Mouse (Mus musculus): ENCODE measurements around the gene Kcnc3. TPM values are rescaled to one million over a fixed set of nuclear protein-coding genes. Genes with fewer than 3 reads are reported as not detected.

The Kcnc3 gene
- polyA plus RNA-seq, 1 experiment from 2014 or later, result 1.7 TPM

DNA sequence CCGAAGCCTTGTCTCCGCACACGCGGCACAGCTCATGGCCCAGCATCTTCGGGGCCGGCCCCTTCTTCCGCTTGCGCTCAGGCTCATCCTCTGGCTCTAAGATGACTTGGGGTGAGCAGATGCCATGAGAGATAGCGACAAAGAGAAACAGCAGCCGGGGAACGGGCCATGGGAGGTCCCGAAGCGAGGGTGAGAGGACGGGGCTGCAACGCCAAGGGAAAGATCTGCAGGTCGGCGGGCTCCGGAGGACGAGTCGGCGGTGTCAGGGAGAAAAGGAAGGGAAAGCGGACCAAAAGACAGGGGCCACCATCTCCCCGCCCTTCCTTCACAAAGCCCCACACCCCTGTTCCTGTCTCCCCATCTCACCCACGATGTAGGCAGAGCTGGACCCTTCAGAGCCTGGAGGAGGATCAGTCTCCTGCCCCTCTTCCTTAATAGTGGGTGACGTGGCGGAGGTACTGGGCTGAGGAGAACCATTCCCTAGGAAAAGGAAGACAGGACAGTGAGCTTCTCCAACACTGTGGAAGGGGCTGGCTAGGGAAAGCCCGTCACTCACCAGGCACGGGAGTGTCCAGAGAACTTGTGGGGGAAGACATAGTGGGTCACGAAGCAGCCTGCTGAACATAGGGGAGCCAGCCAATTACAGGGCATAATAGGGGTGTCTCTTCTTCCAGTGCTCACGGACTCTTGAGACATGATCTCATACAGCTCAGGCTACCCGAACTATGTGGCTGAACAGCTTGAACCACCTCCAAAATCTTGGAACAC lies 38.1 kb upstream of the Kcnc3 start:
- peaks cover 29% of the 10 kb centered on the region for H3K36me3 ChIP-seq (replicated peaks)

DNA sequence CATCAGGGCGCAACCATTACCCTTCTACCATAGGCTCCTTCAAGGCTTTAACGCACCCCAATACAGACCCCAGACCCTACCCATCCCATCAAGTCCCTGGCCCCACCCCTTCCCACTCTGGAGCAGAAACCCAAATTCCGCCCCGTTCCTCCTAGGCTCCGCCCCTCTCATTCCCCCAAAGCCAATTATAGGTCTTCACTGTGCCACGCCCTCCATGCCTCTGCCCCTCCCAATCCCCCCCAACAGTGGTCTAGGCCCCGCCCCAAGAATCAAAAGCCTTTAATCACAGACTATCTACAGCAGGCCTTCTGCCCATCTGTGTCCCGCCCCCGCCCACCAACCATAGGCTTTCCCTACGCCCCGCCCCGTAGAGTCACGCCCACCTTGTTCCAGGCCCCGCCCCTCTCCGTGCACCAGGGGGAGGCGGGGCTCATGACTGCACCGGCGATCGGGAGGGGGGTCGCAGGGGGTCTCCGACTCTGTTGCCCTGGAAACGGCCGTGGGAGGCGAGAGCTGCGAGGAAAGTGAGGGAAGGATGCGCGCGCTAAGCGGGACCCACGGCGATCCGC lies 37.2 kb upstream of the Kcnc3 start:
- H3K27ac ChIP-seq, result peak overlapping the region; percentile 93

More for the DNA sequence above, 38.1 kb upstream of the Kcnc3 start:
- Histone ChIP-seq H3K9ac (no peak overlapping the region), H3K27ac (no peak overlapping the region; the same call in 1 of the 2 replicates), H3K27me3 (peaks cover 4% of the 10 kb centered on the region; the same call in 1 of the 2 replicates), H3K4me2 (peak overlapping the region; percentile 69), H3K9me3 (no peaks in the 10 kb centered on the region), H3K4me1 (peaks cover 21% of the 10 kb centered on the region), H3K4me3 (replicated peaks) (peak overlapping the region; percentile 88)
- no peak for ATAC-seq (ENCODE audit: low FRiP score)
- 86% methylated on average over 31 of the region's 31 CpGs for WGBS

GRCm38 (mm10) chr7:44553826-44554225 lies 36.6 kb upstream of the Kcnc3 start, which contains the start of gene Nr1h2:
Gene Nr1h2 (minus strand): TSS chr7:44553951.
- peak within 1 kb of the TSS; percentile 59; the same call in 1 of the 2 replicates for H3K9ac ChIP-seq
- H3K4me1 ChIP-seq, result peaks cover 12% of the 10 kb centered on the region
- H3K4me3 ChIP-seq (replicated peaks), result peak within 1 kb of the TSS; percentile 88
- peak within 1 kb of the TSS; percentile 93 for H3K27ac ChIP-seq
- H3K36me3 ChIP-seq (replicated peaks), result peaks cover 29% of the 10 kb centered on the region
- H3K9me3 ChIP-seq, result no peaks in the 10 kb centered on the region
- under 1% methylated on average over 22 of the region's 22 CpGs for whole genome bisulfite sequencing
- peak within 1 kb of the TSS; percentile 69 for H3K4me2 ChIP-seq
- H3K27me3 ChIP-seq, result peaks cover 4% of the 10 kb centered on the region; the same call in 1 of the 2 replicates
- peak; percentile 82 for ATAC-seq (ENCODE audit: low FRiP score)

More for the DNA sequence above, 37.2 kb upstream of the Kcnc3 start:
- Histone ChIP-seq H3K4me3 (replicated peaks) (peak overlapping the region; percentile 88), H3K36me3 (replicated peaks) (peaks cover 29% of the 10 kb centered on the region), H3K9me3 (no peaks in the 10 kb centered on the region), H3K9ac (peak overlapping the region; percentile 59; the same call in 1 of the 2 replicates), H3K27me3 (peaks cover 4% of the 10 kb centered on the region; the same call in 1 of the 2 replicates), H3K4me2 (peak overlapping the region; percentile 69), H3K4me1 (peaks cover 12% of the 10 kb centered on the region)
- peak; percentile 77 for ATAC-seq (ENCODE audit: low FRiP score)
- 1% methylated on average over 25 of the region's 32 CpGs for WGBS

GRCm38 (mm10) chr7:44557629-44558028 lies 32.8 kb upstream of the Kcnc3 start:
- H3K4me1 ChIP-seq, result peaks cover 9% of the 10 kb centered on the region
- 76% methylated on average over 2 of the region's 2 CpGs for WGBS
- no peak overlapping the region for H3K4me3 ChIP-seq (replicated peaks)
- no peak overlapping the region for H3K27ac ChIP-seq
- H3K4me2 ChIP-seq, result no peak overlapping the region
- ATAC-seq (ENCODE audit: low FRiP score), result no peak
- H3K36me3 ChIP-seq (replicated peaks), result no peaks in the 10 kb centered on the region
- H3K9me3 ChIP-seq, result no peaks in the 10 kb centered on the region
- H3K9ac ChIP-seq, result no peak overlapping the region
- H3K27me3 ChIP-seq, result peaks cover 8% of the 10 kb centered on the region

DNA sequence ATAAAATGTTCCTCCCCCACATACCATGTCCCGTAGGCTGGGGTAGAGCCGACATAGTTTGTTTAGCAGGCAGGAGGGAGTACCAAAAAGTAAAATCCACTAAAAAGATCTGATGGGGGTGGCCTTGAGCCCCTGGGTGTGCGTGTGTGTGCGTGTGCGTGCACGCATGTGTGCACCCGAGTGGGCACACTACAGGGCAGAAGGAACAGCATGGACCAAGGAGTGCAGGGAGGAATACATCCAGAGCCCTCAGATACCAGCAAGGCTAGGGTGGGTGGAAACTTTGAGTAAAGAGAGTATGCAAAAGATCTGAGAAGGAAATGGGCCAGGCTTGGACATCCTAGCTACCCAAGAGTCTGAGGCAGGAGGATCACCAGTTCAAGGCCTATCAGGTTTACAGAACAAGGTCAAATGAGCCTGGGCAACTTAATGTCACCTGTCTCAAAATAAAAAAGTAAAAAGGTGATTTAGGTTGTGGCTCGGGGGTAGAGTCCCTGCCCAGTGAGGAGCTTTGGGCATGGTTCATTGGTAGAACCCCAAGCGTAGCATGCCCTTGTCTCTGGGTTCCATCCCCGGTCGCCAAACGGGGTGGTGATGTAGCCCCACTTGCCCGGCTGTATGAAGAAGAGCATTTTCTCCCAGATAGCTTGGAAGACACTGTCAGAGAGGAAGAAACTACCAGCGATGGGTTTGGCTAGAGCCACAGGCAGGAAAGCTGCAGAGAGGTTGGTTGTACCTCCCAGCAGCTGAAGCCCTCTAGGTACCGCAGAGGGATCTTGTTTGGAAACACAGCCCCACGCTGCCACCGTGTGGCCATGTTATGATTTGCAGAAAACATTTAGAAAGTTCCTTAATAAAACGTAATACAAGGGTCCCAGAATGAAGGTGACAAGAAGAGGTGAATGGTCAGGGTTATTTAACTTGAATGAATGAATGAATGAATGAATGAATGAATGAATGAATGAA lies 29.7 kb upstream of the Kcnc3 start:
- H3K36me3 ChIP-seq (replicated peaks), result no peaks in the 10 kb centered on the region
- 56% methylated on average over 18 of the region's 18 CpGs for WGBS
- no peaks in the 10 kb centered on the region for H3K9me3 ChIP-seq
- no peak overlapping the region for H3K27ac ChIP-seq
- H3K27me3 ChIP-seq, result peaks cover 12% of the 10 kb centered on the region; the same call in 1 of the 2 replicates
- H3K9ac ChIP-seq, result no peak overlapping the region
- no peak overlapping the region for H3K4me2 ChIP-seq
- no peak overlapping the region for H3K4me3 ChIP-seq (replicated peaks)
- no peaks in the 10 kb centered on the region for H3K4me1 ChIP-seq
- peak; percentile 55; the same call in 1 of the 2 replicates for ATAC-seq (ENCODE audit: low FRiP score)

DNA sequence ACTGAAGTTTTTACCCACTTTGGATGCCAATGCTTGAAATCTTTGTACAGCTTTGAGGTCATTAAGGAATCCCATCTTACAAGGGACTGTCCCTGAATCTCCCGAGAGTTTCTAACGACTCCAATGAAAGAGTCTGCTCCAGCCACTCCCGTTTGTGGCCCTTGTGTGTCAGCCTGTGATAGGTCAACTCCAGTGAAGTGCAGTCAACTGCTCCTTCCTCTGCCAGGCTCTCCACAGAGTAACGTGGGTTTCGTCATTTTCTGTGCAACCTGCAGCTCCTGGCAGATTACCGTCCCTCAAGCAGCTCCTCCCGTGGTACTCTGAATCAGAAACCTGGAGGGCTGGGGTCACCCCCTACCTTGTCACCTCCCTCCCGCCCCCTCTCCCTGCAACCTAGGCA lies 27.2 kb upstream of the Kcnc3 start:
- H3K4me1 ChIP-seq, result no peaks in the 10 kb centered on the region
- 50% methylated on average over 8 of the region's 8 CpGs for WGBS
- H3K9ac ChIP-seq, result no peak overlapping the region
- no peak overlapping the region for H3K4me2 ChIP-seq
- no peak overlapping the region for H3K27ac ChIP-seq
- ATAC-seq (ENCODE audit: low FRiP score), result no peak
- no peak overlapping the region for H3K4me3 ChIP-seq (replicated peaks)
- H3K36me3 ChIP-seq (replicated peaks), result no peaks in the 10 kb centered on the region
- no peaks in the 10 kb centered on the region for H3K9me3 ChIP-seq
- peaks cover 17% of the 10 kb centered on the region; the same call in 1 of the 2 replicates for H3K27me3 ChIP-seq

- WGBS, result 87% methylated on average over 10 of the region's 10 CpGs
- no peaks in the 10 kb centered on the region for H3K36me3 ChIP-seq (replicated peaks)
- H3K4me3 ChIP-seq (replicated peaks), result no peak overlapping the region
- H3K9me3 ChIP-seq, result no peaks in the 10 kb centered on the region
- H3K4me1 ChIP-seq, result no peaks in the 10 kb centered on the region
- no peak overlapping the region for H3K9ac ChIP-seq
- H3K4me2 ChIP-seq, result no peak overlapping the region
- H3K27ac ChIP-seq, result no peak overlapping the region
- H3K27me3 ChIP-seq, result peaks cover 17% of the 10 kb centered on the region; the same call in 1 of the 2 replicates
- no peak for ATAC-seq (ENCODE audit: low FRiP score)
Measured at GRCm38 (mm10) chr7:44564486-44564885, 26.0 kb upstream of the Kcnc3 start.

DNA sequence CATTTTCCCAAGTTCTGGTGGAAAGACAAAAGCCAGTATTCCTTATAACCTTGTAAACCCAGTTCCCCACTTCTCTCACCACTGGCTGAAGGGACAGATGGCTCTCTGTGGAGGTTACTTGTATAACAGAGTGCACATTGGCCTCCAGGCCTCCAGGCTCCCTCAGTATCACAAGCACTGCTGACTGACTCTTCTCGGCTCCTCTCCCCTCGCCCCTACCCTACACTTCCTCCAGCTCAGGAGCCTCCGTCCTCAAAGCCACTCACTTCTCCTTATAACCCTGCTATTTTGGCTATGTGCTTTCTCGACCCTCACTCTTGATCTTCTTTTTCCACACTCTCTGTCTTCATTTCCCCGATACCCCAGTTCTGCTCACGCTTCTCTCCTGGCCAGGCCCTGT lies 25.1 kb upstream of the Kcnc3 start:
- no peak overlapping the region for H3K9ac ChIP-seq
- H3K27ac ChIP-seq, result no peak overlapping the region
- H3K9me3 ChIP-seq, result no peaks in the 10 kb centered on the region
- WGBS, result 74% methylated on average over 6 of the region's 6 CpGs
- ATAC-seq (ENCODE audit: low FRiP score), result no peak
- H3K36me3 ChIP-seq (replicated peaks), result no peaks in the 10 kb centered on the region
- no peaks in the 10 kb centered on the region for H3K4me1 ChIP-seq
- no peak overlapping the region for H3K4me3 ChIP-seq (replicated peaks)
- peaks cover 14% of the 10 kb centered on the region; the same call in 1 of the 2 replicates for H3K27me3 ChIP-seq
- H3K4me2 ChIP-seq, result no peak overlapping the region

- Histone ChIP-seq H3K4me3 (replicated peaks) (no peak overlapping the region), H3K4me2 (no peak overlapping the region), H3K27me3 (peaks cover 13% of the 10 kb centered on the region; the same call in 1 of the 2 replicates), H3K4me1 (0 out of 2 replicates have a peak, but pooled peaks cover 5% of the 10 kb centered on the region), H3K9ac (no peak overlapping the region), H3K9me3 (no peaks in the 10 kb centered on the region), H3K36me3 (replicated peaks) (no peaks in the 10 kb centered on the region), H3K27ac (no peak overlapping the region)
- no peak for ATAC-seq (ENCODE audit: low FRiP score)
- WGBS, result 81% methylated on average over 9 of the region's 9 CpGs
Measured at GRCm38 (mm10) chr7:44568803-44569202, 21.7 kb upstream of the Kcnc3 start.

DNA sequence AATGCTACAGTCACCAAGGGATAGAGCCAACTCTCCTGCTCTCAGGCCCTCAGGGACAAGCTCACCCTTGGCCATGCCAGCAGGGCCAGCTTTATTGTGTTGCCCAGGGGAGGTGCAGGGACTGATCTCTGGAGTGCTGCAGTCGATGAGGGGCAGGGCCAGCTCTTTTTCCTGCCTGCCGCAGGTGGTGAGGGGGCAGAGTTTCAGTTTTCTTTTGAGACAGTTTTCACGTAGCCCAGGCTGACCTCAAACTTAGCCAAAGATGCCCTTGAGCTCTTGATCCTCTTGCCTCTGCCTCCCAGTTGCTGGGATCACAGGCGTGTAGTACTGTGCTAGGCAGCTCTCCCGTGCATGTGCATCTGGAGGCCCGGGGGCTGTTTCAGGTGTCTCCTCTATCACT lies 19.5 kb upstream of the Kcnc3 start:
- 0 out of 2 replicates have a peak, but pooled peaks cover 5% of the 10 kb centered on the region for H3K4me1 ChIP-seq
- ATAC-seq (ENCODE audit: low FRiP score), result no peak
- H3K36me3 ChIP-seq (replicated peaks), result no peaks in the 10 kb centered on the region
- no peak overlapping the region for H3K4me3 ChIP-seq (replicated peaks)
- no peaks in the 10 kb centered on the region for H3K9me3 ChIP-seq
- peaks cover 4% of the 10 kb centered on the region; the same call in 1 of the 2 replicates for H3K27me3 ChIP-seq
- no peak overlapping the region for H3K27ac ChIP-seq
- 87% methylated on average over 6 of the region's 6 CpGs for WGBS
- no peak overlapping the region for H3K9ac ChIP-seq
- H3K4me2 ChIP-seq, result no peak overlapping the region

- H3K27ac ChIP-seq, result no peak overlapping the region
Measured at GRCm38 (mm10) chr7:44571811-44572210, 18.7 kb upstream of the Kcnc3 start.

More at GRCm38 (mm10) chr7:44571811-44572210, 18.7 kb upstream of the Kcnc3 start:
- Histone ChIP-seq H3K9ac (no peak overlapping the region), H3K4me2 (no peak overlapping the region), H3K4me3 (replicated peaks) (no peak overlapping the region), H3K27me3 (0 out of 2 replicates have a peak, but pooled peaks cover 8% of the 10 kb centered on the region), H3K36me3 (replicated peaks) (no peaks in the 10 kb centered on the region), H3K4me1 (0 out of 2 replicates have a peak, but pooled peaks cover 5% of the 10 kb centered on the region), H3K9me3 (no peaks in the 10 kb centered on the region)
- no peak for ATAC-seq (ENCODE audit: low FRiP score)
- 33% methylated on average over 4 of the region's 4 CpGs for WGBS

Data from forebrain, embryonic 12.5 days (tissue).